Mouse (Mus musculus): ENCODE measurements around the gene Uts2. TPM values are rescaled to one million over a fixed set of nuclear protein-coding genes. Genes with fewer than 3 reads are reported as not detected.

Gene Uts2
- polyA plus RNA-seq, 1 experiment from 2014 or later, result not detected

DNA sequence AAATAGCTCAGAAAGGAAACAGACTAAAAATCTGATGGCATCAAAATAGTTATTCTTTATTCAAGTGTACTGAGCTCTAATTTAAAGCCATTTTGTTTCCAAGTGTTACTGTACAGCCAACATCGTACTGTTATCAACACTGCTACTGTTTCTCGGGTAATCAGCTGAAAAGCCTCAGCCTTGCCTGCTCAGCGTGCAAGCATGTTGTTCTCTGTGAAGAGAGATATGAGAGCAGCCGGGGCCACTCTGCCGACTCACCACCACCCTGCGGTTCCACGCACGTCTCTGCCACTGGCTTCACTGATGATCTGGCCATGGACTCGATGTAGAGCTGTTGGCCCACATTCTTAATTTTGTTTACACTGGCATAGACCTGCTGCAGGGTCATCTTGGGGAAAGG, 27.3 kb downstream of the Uts2 start:
- H3K4me2 ChIP-seq, result peak overlapping the region; percentile 20
- ATAC-seq, result peak; percentile 89
- WGBS (ENCODE audit: insufficient replicate concordance), result 14% methylated on average over 9 of the region's 9 CpGs

GRCm38 (mm10) chr4:151027001-151027400, 30.1 kb downstream of the Uts2 start:
- Histone ChIP-seq H3K9ac (no peak overlapping the region), H3K9me3 (replicated peaks) (no peaks in the 10 kb centered on the region), H3K36me3 (peaks cover 24% of the 10 kb centered on the region), H3K27ac (no peak overlapping the region), H3K4me1 (peaks cover 12% of the 10 kb centered on the region), H3K4me2 (no peak overlapping the region), H3K4me3 (no peak overlapping the region), H3K27me3 (replicated peaks) (no peaks in the 10 kb centered on the region)
- no peak for ATAC-seq
- WGBS (ENCODE audit: insufficient replicate concordance), result 55% methylated on average over 6 of the region's 6 CpGs

More for the DNA sequence above, 27.3 kb downstream of the Uts2 start:
- Histone ChIP-seq H3K9me3 (replicated peaks) (no peaks in the 10 kb centered on the region), H3K4me1 (peaks cover 21% of the 10 kb centered on the region), H3K9ac (no peak overlapping the region), H3K36me3 (peaks cover 27% of the 10 kb centered on the region; the same call in 1 of the 2 replicates), H3K27me3 (replicated peaks) (no peaks in the 10 kb centered on the region), H3K4me3 (no peak overlapping the region), H3K27ac (no peak overlapping the region)

GRCm38 (mm10) chr4:151036521-151036920, 39.6 kb downstream of the Uts2 start:
- no peaks in the 10 kb centered on the region for H3K27me3 ChIP-seq (replicated peaks)
- H3K4me2 ChIP-seq, result no peak overlapping the region
- H3K4me3 ChIP-seq, result no peak overlapping the region
- H3K9ac ChIP-seq, result no peak overlapping the region
- ATAC-seq, result no peak
- H3K27ac ChIP-seq, result no peak overlapping the region
- H3K9me3 ChIP-seq (replicated peaks), result no peaks in the 10 kb centered on the region
- WGBS (ENCODE audit: insufficient replicate concordance), result 73% methylated on average over 7 of the region's 7 CpGs
- peaks cover 10% of the 10 kb centered on the region for H3K36me3 ChIP-seq
- H3K4me1 ChIP-seq, result no peaks in the 10 kb centered on the region

DNA sequence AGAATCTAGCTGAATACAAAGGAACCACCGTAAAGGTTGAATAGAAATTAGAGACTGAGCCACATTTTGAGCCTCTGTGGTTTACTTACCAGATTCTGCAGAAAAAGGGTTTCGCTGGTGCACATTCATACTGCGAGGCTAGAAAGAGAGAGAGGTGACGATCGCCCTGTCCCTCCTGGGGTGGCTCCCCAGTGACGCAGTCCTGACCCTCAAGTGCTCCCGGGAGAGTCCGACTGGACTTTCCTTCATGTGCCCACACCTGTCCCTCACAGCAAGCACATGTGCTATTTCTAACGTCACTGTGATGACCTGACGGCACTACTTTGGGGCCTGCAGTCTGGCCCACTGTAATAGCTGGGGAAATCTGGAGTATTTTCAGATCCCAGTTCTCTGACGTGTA, 40.9 kb downstream of the Uts2 start:
- H3K9me3 ChIP-seq (replicated peaks), result no peaks in the 10 kb centered on the region
- H3K9ac ChIP-seq, result no peak overlapping the region
- WGBS (ENCODE audit: insufficient replicate concordance), result 88% methylated on average over 11 of the region's 11 CpGs
- ATAC-seq, result no peak
- H3K4me1 ChIP-seq, result peaks cover 5% of the 10 kb centered on the region; the same call in 1 of the 2 replicates
- no peak overlapping the region for H3K4me2 ChIP-seq
- H3K4me3 ChIP-seq, result no peak overlapping the region
- peaks cover 6% of the 10 kb centered on the region for H3K36me3 ChIP-seq
- no peak overlapping the region for H3K27ac ChIP-seq
- no peaks in the 10 kb centered on the region for H3K27me3 ChIP-seq (replicated peaks)

DNA sequence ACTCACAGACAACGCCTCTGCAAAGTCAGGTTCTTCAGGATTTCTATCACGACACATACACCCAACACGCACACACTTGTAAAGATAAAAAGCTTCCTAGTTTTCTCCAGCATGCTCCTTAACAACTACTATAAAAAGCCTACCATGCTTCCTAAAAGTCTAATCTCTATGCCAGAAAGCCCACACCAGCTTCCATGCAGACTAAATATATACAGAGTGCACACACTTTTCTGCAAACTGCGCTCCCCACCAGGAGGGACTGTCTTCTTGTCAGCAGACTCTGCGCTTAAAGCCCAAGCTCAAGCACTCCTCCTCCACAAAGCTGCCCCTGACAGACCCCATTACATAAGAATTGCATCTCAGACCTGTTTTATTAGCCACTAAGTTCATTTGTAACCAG, 44.6 kb downstream of the Uts2 start:
- no peak for ATAC-seq
- Histone ChIP-seq H3K4me2 (no peak overlapping the region), H3K9me3 (replicated peaks) (no peaks in the 10 kb centered on the region), H3K36me3 (peaks cover 7% of the 10 kb centered on the region), H3K9ac (no peak overlapping the region), H3K27ac (no peak overlapping the region), H3K4me1 (peaks cover 30% of the 10 kb centered on the region), H3K27me3 (replicated peaks) (no peaks in the 10 kb centered on the region), H3K4me3 (no peak overlapping the region)
- 75% methylated on average over 5 of the region's 5 CpGs for WGBS (ENCODE audit: insufficient replicate concordance)

DNA sequence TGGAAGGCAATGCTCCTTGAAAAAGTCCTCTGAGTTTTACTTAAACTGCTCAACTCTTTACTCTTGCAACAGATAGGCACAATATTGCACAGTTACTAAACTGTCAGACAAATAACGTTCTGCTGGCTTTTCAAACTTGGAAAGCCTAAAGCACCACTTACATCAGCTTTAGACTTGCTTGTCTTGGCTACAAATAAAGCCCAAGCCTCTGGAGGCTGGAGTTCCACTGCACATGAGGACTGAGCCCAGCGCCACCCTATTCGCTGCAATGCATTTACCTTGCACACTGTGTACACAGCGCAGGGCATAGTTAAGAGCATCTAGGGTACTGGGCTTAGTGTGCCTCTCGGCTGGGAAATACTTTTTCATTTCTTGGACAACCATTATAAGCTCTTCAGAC, 46.4 kb downstream of the Uts2 start:
- H3K4me2 ChIP-seq, result peak overlapping the region; percentile 99
- WGBS (ENCODE audit: insufficient replicate concordance), result 50% methylated on average over 5 of the region's 5 CpGs
- no peak overlapping the region for H3K27ac ChIP-seq
- H3K9me3 ChIP-seq (replicated peaks), result no peaks in the 10 kb centered on the region
- no peaks in the 10 kb centered on the region for H3K27me3 ChIP-seq (replicated peaks)
- peak overlapping the region; percentile 67 for H3K4me3 ChIP-seq
- peak overlapping the region; percentile 79; the same call in 1 of the 2 replicates for H3K9ac ChIP-seq
- H3K4me1 ChIP-seq, result peaks cover 30% of the 10 kb centered on the region
- no peak for ATAC-seq
- H3K36me3 ChIP-seq, result peaks cover 24% of the 10 kb centered on the region

GRCm38 (mm10) chr4:151044037-151044943, 47.4 kb downstream of the Uts2 start, which contains the start of gene Per3:
Gene Per3, minus strand, starts transcription at chr4:151044665.
- peak within 1 kb of the TSS; percentile 69 for H3K27ac ChIP-seq
- H3K36me3 ChIP-seq, result peaks cover 27% of the 10 kb centered on the region
- under 1% methylated on average over 79 of the region's 79 CpGs for WGBS (ENCODE audit: insufficient replicate concordance)
- H3K9me3 ChIP-seq (replicated peaks), result no peaks in the 10 kb centered on the region
- peak; percentile 97 for ATAC-seq
- peak within 1 kb of the TSS; percentile 79 for H3K9ac ChIP-seq
- peak within 1 kb of the TSS; percentile 99 for H3K4me2 ChIP-seq
- peaks cover 30% of the 10 kb centered on the region for H3K4me1 ChIP-seq
- H3K27me3 ChIP-seq (replicated peaks), result no peaks in the 10 kb centered on the region
- H3K4me3 ChIP-seq, result peak within 1 kb of the TSS; percentile 67

- Histone ChIP-seq H3K36me3 (peaks cover 35% of the 10 kb centered on the region), H3K4me3 (peak overlapping the region; percentile 67), H3K9ac (peak overlapping the region; percentile 66), H3K27me3 (replicated peaks) (no peaks in the 10 kb centered on the region), H3K9me3 (replicated peaks) (no peaks in the 10 kb centered on the region), H3K4me1 (peaks cover 30% of the 10 kb centered on the region), H3K27ac (peak overlapping the region; percentile 67; the same call in 1 of the 2 replicates), H3K4me2 (peak overlapping the region; percentile 99)
- ATAC-seq, result no peak
- 7% methylated on average over 21 of the region's 21 CpGs for WGBS (ENCODE audit: insufficient replicate concordance)
Observed at GRCm38 (mm10) chr4:151044944-151045570, 48.2 kb downstream of the Uts2 start.

DNA sequence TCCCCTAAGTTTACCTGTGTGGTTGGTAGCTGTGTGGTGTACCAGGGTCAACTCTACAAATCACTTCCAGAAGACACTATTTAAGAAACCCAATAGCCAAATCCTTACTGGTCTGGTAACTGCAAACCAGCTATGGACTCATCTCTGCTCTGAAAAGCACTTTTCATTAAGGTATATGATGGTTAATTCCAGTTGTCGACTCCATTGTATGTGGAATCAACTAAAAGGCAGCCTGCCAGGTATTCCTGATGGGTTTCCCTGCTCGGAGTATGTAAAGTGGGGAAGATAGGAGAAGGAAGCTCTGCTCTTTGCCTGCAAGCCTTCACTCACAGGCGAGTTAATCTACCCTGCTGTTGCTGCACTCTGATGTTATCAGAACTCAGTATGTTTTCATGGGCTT, 49.6 kb downstream of the Uts2 start:
- Histone ChIP-seq H3K4me3 (no peak overlapping the region), H3K4me1 (peaks cover 30% of the 10 kb centered on the region), H3K9me3 (replicated peaks) (no peaks in the 10 kb centered on the region), H3K4me2 (no peak overlapping the region), H3K9ac (no peak overlapping the region), H3K36me3 (peaks cover 48% of the 10 kb centered on the region), H3K27ac (no peak overlapping the region), H3K27me3 (replicated peaks) (no peaks in the 10 kb centered on the region)
- WGBS (ENCODE audit: insufficient replicate concordance), result 73% methylated on average over 3 of the region's 3 CpGs
- no peak for ATAC-seq

DNA sequence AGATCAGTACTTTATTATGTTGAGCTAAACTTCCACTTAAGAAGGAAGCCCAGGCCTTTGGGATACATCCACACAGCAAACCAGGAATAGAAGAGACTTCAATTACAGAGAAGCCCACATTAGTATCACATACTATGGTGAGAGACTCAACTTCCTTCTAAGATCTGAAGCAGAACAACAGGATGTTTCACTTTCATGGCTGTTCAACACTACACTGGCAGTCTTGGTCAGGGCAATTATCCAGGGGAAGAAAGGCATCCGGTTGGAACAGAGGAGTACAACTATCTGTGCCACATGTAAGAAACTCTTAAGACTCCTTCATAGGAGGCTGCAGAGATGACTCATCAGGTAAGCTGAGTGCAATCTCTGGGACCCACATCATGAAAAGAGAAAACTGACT, 54.3 kb downstream of the Uts2 start:
- peaks cover 7% of the 10 kb centered on the region for H3K4me1 ChIP-seq
- H3K9ac ChIP-seq, result no peak overlapping the region
- no peaks in the 10 kb centered on the region for H3K9me3 ChIP-seq (replicated peaks)
- no peak overlapping the region for H3K27ac ChIP-seq
- peaks cover 80% of the 10 kb centered on the region for H3K36me3 ChIP-seq
- H3K4me3 ChIP-seq, result no peak overlapping the region
- H3K4me2 ChIP-seq, result no peak overlapping the region
- no peak for ATAC-seq
- WGBS (ENCODE audit: insufficient replicate concordance), result 82% methylated on average over 1 of the region's 1 CpGs
- no peaks in the 10 kb centered on the region for H3K27me3 ChIP-seq (replicated peaks)

Measured in liver, embryonic 12.5 days (tissue).